Mouse (Mus musculus): ENCODE data around the gene Tarbp1. TPM values are rescaled to one million over a fixed set of nuclear protein-coding genes. Genes with fewer than 3 reads are reported as not detected.
"Not testable (repeated sequence)": the region's sequence is repeated elsewhere in the genome, so short reads cannot be mapped to it uniquely, and the experiment has no call there.

Tarbp1 gene
- polyA plus RNA-seq, 1 experiment: 6.0 TPM

DNA sequence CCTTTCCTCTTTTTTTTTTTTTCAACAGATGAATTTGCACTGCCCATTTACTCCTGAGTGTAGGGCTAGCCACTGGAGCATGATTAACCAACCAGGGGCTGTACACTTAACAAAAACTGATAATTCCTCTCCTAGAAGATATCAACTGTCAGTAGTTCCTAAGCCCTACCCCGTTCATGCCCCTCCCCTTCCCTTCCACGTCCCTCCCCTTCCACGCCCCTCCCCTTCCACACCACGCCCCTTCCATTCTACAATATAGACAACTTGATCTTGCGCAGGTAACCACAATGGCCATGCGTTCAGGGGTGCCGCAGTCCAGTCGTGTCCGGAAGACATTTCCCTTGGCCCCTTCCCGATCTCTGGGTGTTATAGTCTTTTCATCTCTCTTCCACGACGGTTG lies 20.6 kb upstream of the Tarbp1 start:
- Histone ChIP-seq H3K4me3 (ENCODE audit: insufficient read depth, low read length) (no peak overlapping the region), H3K27ac (ENCODE audit: insufficient read depth, low read length) (no peak overlapping the region), H3K4me1 (ENCODE audit: control insufficient read depth, insufficient read depth, low read length) (peaks cover 6% of the 10 kb centered on the region)
- TF ChIP-seq POLR2A (IDR thresholded peaks at IDR 0.05; ENCODE audit: low read depth, low read length) (no peak), CTCF (IDR thresholded peaks at IDR 0.05; ENCODE audit: borderline replicate concordance, insufficient read depth, low read length) (no peak)

DNA sequence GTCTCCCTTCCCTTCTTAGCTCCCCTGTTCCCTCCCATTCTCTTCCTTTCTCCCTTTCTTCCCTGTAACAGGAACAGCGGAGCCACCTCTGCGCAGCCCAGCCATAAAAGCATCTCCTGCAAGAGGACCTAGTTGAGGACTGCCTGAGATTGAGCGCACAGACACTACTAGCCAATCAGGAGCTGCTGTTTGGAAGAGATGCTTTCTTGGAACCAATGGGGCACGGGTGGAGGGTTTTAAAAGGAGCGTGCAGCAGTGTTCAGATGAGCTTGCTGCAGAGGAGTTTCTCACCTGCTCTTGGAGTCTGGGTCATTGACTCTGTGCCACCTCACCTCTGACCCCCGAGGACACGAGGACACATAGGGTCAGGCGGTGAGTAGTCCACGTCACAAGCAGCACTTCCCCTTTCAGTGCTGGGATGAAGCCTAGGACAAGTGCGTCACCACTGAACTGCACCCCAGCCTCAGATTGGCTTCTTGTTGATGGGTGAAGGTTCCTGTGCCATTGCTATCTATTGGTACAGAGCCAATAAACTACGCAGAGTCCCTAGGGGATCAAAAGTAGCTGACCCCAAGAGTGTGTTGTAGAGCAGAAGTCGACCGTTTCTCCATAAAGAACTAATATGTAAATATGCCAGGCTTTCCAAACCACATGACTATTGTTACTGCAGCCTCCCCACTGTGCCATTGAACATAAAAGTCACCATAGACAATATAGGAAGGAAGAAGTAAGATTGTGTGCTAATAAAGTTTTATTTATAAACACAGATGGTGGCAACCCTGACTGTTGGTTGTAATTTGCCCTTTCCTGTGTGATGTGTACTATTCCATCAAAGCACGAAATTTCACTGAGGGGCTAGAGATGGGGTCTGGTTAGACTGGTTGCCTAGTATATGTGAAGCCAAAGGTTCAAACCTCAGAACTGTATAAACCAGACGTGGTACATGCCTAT lies 19.6 kb upstream of the Tarbp1 start:
- peaks cover 6% of the 10 kb centered on the region for H3K4me1 ChIP-seq (ENCODE audit: control insufficient read depth, insufficient read depth, low read length)
- H3K27ac ChIP-seq (ENCODE audit: insufficient read depth, low read length): no peak overlapping the region
- no peak for TF ChIP-seq CTCF (IDR thresholded peaks at IDR 0.05; ENCODE audit: borderline replicate concordance, insufficient read depth, low read length)
- no peak for TF ChIP-seq POLR2A (IDR thresholded peaks at IDR 0.05; ENCODE audit: low read depth, low read length)
- H3K4me3 ChIP-seq (ENCODE audit: insufficient read depth, low read length): no peak overlapping the region

DNA sequence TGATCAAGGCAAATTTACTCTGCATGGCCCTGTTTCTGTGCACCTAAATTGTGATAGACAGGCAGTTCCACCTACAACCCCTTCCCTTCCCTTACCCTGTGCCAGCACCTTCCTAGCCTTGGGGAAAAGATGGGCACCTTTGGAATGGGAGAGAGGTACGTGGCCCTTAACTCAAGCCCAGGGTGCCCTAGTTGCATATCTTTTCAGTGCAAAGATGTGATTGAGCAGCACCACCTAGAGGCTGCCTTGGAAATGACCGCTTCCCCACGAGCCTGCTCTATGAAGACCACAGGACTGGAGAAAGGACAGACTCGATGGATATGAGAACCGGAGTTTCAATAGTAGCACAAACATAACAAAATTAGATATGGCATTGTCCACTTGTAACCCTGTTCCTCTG lies 8.1 kb upstream of the Tarbp1 start:
- Histone ChIP-seq H3K4me1 (ENCODE audit: control insufficient read depth, insufficient read depth, low read length) (no peaks in the 10 kb centered on the region), H3K4me3 (ENCODE audit: insufficient read depth, low read length) (no peak overlapping the region), H3K27ac (ENCODE audit: insufficient read depth, low read length) (no peak overlapping the region)
- TF ChIP-seq CTCF (IDR thresholded peaks at IDR 0.05; ENCODE audit: borderline replicate concordance, insufficient read depth, low read length): peak; percentile 73; the same call in 1 of the 2 replicates
- TF ChIP-seq POLR2A (IDR thresholded peaks at IDR 0.05; ENCODE audit: low read depth, low read length): no peak

DNA sequence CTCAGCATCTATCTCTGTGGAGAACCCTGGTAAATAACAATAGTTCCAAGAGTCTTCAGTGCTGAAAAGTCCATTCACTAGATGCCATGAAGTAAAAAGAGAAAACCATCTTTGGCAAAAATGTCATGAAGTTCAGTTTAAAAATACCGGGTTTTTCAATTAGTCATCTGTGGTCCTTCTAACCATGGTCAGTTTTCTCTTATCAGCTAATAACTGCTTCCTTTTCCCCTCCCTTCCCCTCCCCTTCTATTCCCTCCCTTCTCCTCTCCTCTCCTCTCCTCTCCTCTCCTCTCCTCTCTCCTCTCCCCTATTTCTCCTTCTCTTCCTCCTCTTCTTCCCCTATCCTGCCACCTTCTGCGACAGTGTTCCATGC lies 7.5 kb upstream of the Tarbp1 start:
- TF ChIP-seq CTCF (IDR thresholded peaks at IDR 0.05; ENCODE audit: borderline replicate concordance, insufficient read depth, low read length) (no peak), POLR2A (IDR thresholded peaks at IDR 0.05; ENCODE audit: low read depth, low read length) (no peak)
- H3K27ac ChIP-seq (ENCODE audit: insufficient read depth, low read length): no peak overlapping the region
- H3K4me3 ChIP-seq (ENCODE audit: insufficient read depth, low read length): no peak overlapping the region
- no peaks in the 10 kb centered on the region for H3K4me1 ChIP-seq (ENCODE audit: control insufficient read depth, insufficient read depth, low read length)

DNA sequence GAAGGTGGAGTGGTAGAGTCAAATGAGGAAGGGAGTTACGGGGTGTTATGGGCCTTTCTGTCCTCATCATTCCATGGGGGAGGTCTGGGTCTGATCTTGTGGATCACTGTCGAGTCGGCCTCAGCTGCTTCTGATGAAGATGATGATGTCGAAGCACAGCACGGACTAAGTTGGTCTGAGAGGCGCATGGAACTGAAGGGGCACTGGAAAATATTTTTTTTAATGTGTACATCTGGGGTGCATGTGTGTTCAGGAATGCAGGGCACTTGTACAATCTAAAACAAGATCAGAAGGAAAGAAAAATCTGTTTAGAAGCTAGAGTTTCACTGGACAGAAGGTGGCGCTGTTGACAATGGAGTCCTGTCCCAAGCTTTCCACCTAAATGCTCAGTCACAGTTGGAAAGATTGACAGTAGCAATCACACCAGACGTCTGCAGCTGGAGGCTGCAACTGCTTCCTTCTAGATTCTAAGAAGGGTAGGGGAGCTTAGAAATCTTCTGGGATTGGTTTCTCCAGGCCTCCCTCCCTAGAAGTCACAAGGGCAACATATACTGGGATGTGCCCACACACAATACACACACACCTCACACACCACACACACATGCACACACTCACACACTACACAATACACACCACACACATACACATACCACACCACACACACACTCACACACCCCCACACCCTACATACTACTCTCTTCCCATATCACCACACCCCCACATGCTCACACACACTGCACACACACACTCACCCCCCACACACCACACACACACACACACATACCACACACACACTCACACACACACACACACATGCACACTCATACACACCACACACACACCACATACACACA lies 6.9 kb upstream of the Tarbp1 start:
- H3K4me1 ChIP-seq (ENCODE audit: control insufficient read depth, insufficient read depth, low read length): no peaks in the 10 kb centered on the region
- TF ChIP-seq CTCF (IDR thresholded peaks at IDR 0.05; ENCODE audit: borderline replicate concordance, insufficient read depth, low read length) (0 out of 2 replicates have a peak, but pooled peaks have one; percentile 8), POLR2A (IDR thresholded peaks at IDR 0.05; ENCODE audit: low read depth, low read length) (no peak)
- H3K4me3 ChIP-seq (ENCODE audit: insufficient read depth, low read length): no peak overlapping the region
- H3K27ac ChIP-seq (ENCODE audit: insufficient read depth, low read length): no peak overlapping the region

DNA sequence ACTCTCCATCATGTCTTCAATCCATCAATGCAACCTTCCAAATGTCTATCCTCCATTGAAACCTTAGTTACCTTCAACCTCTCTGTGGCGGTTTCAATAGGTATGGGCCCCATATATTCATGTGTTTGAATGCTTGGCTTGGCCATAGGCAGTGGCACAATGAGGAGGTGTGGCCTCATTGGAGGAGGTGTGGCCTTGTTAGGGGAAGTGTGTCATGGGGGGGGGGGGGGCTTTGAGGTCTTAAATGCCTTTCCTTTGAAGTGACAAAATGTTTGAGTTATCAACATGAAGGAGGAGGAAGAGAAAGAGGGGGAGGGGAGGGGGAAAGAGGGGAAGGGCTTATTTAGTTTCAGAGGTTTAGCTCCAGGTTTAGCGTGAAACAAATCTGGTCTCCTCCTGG lies 5.5 kb upstream of the Tarbp1 start:
- Histone ChIP-seq H3K4me1 (ENCODE audit: control insufficient read depth, insufficient read depth, low read length) (no peaks in the 10 kb centered on the region), H3K27ac (ENCODE audit: insufficient read depth, low read length) (no peak overlapping the region), H3K4me3 (ENCODE audit: insufficient read depth, low read length) (no peak overlapping the region)
- TF ChIP-seq POLR2A (IDR thresholded peaks at IDR 0.05; ENCODE audit: low read depth, low read length): no peak
- TF ChIP-seq CTCF (IDR thresholded peaks at IDR 0.05; ENCODE audit: borderline replicate concordance, insufficient read depth, low read length): no peak

DNA sequence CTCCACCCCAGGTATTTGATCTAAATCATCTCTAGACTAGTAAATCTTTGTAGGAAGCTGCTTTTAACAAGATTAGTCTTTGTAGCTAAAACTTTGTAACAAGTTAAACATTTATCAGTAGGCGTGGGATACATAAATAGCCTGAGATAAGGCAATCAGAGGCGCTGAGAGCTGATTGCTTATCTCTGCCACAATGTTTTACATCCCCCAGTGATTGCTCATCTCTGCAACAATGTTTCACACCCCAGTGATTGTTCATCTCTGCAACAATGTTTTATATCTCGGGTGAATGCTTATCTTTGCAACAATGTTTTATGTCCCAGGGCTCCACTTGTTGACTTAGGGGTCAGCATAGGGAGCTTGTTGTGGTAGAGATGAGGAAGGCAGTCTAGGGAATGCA lies 3.8 kb upstream of the Tarbp1 start:
- Histone ChIP-seq H3K4me3 (ENCODE audit: insufficient read depth, low read length) (no peak overlapping the region), H3K27ac (ENCODE audit: insufficient read depth, low read length) (no peak overlapping the region), H3K4me1 (ENCODE audit: control insufficient read depth, insufficient read depth, low read length) (no peaks in the 10 kb centered on the region)
- TF ChIP-seq CTCF (IDR thresholded peaks at IDR 0.05; ENCODE audit: borderline replicate concordance, insufficient read depth, low read length) (no peak), POLR2A (IDR thresholded peaks at IDR 0.05; ENCODE audit: low read depth, low read length) (no peak)

DNA sequence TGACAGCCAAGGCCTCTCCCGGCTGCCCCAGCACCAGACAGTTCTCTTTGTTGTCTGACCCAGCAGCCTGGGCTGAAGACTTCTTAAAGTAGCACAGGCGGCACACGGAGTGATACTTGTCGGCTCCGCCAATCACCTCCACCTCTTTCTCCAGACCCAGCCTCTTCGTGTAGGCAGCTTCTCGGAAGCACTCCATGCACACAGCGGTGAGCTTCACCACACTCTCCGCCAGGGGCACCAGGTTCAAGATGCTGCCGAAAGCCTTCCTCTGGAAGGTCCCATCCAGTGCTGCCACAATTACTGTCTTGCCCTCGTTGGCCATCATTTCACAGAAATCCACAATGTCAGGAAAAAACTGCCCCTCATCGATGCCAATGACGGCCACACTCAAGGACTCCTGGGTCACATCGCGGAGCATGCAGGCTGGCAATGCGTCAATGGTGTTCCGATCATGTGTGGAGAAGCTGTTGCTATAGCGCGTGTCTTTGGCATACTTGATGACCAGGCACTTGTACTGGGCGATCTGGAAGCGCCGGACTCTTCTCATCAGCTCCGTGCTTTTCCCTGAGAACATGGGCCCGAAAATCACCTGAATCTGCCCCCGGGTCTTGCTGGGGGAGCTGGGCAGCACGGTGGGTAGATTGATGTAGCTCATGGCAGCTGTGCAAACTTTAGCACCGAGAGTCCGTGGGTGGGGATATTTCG lies 1.4 kb upstream of the Tarbp1 start:
- not testable (repeated sequence) for H3K27ac ChIP-seq (ENCODE audit: insufficient read depth, low read length); H3K4me1 ChIP-seq (ENCODE audit: control insufficient read depth, insufficient read depth, low read length); H3K4me3 ChIP-seq (ENCODE audit: insufficient read depth, low read length)

DNA sequence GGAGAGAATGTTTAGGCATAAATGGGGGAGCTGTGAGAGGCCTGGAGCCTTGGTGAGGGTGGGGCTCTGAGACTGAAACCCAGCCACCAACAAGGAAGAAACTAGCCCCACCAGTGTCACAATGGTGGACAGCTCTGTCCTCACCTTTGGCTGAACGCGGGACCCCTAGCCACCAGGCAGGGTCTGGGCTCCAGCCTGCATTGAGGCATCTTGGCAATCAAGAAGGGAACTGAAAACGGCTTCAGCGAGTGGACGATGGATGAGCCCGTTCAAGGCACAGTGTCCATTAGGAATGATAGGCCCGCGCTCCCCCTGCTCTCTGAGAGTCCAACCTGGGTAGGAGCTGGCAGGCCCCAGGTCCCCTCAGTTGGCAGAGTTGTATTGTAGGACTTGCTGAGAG lies 873 bp upstream of the Tarbp1 start:
- not testable (repeated sequence) for H3K4me1 ChIP-seq (ENCODE audit: control insufficient read depth, insufficient read depth, low read length); H3K4me3 ChIP-seq (ENCODE audit: insufficient read depth, low read length); H3K27ac ChIP-seq (ENCODE audit: insufficient read depth, low read length)
